Mouse (Mus musculus) hindbrain, embryonic 13.5 days (tissue): ENCODE data around the gene Vwa2. TPM values are rescaled to one million over a fixed set of nuclear protein-coding genes. Genes with fewer than 3 reads are reported as not detected.

ENCODE experiments used
- ATAC-seq: fragments of 200-750 bp; cut with Nextera tagmentation; 2 replicates; pipeline ENCODE4 v1.8.0; 2017; ENCODE audit warnings: moderate TSS enrichment; ENCODE audit not compliant: low FRiP score
- H3K27ac ChIP-seq: fragments of 300-500 bp; sonication (generic); 2 replicates; pipeline ENCODE4 v1.5.1; 2015; ENCODE audit warnings: inconsistent platforms, mild to moderate bottlenecking, moderate library complexity
- H3K27me3 ChIP-seq: fragments of 300-500 bp; sonication (generic); 2 replicates; pipeline ENCODE4 v1.6.1; 2015; ENCODE audit warnings: mild to moderate bottlenecking, inconsistent platforms
- H3K36me3 ChIP-seq: fragments of 300-500 bp; sonication (generic); 2 replicates; pipeline ENCODE4 v1.6.1; 2015; ENCODE audit warnings: mild to moderate bottlenecking, inconsistent platforms
- H3K4me1 ChIP-seq: fragments of 300-500 bp; sonication (generic); replicated peaks from 2 replicates; pipeline ENCODE4 v1.6.1; 2015; ENCODE audit warnings: inconsistent platforms
- H3K4me2 ChIP-seq: fragments of 300-500 bp; sonication (generic); 2 replicates; pipeline ENCODE4 v1.6.1; 2015; ENCODE audit warnings: inconsistent platforms, mild to moderate bottlenecking, moderate library complexity
- H3K4me3 ChIP-seq: fragments of 300-500 bp; sonication (generic); 2 replicates; pipeline ENCODE4 v1.5.1; 2015; ENCODE audit warnings: mild to moderate bottlenecking, inconsistent platforms
- H3K9ac ChIP-seq: fragments of 300-500 bp; sonication (generic); 2 replicates; pipeline ENCODE4 v1.6.1; 2015; ENCODE audit warnings: mild to moderate bottlenecking, inconsistent platforms
- H3K9me3 ChIP-seq: fragments of 300-500 bp; sonication (generic); 2 replicates; pipeline ENCODE4 v1.6.1; 2016; ENCODE audit warnings: inconsistent platforms
- WGBS: fragments of 180-500 bp; shearing (Covaris S2); methylation state at CpG from one replicate; pipeline ENCODE4 v1.1.7; 2015; 5-methylcytosine and 5-hydroxymethylcytosine counted together
- polyA plus RNA-seq: library from polyadenylated mRNA; unstranded; fragments of >200 nt; fragmentation: Nextera tagmentation; extraction: Ambion mirVana; gene quantifications from 2 replicates; pipeline ENCODE4 v1.2.1, GENCODE M21; 2015

Vwa2 gene
- polyA plus RNA-seq, 1 experiment from 2014 or later: 0.40 TPM

DNA sequence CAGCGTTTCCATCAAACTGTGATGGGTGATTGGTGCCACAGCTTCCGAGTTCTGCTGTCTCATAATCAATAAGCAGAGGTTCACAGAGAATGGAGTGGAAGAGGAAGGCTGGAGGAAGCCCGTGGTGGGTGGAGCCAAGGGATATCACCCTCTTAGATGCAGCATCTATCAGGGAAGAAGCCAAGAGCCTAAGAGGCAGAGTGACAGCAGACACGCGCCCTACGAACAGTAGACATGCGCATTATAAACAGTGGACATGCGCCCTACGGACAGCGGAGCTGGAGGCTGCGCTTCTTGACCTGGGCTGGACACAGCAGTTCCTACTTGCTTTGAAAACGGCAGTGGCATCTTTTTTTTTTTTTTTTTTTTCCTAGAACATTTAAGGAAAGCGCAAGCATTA lies 80.8 kb downstream of the Vwa2 start:
- H3K4me3 ChIP-seq: no peak overlapping the region
- no peaks in the 10 kb centered on the region for H3K9me3 ChIP-seq
- WGBS: 87% methylated on average over 13 of the region's 13 CpGs
- no peaks in the 10 kb centered on the region for H3K36me3 ChIP-seq
- H3K4me1 ChIP-seq: peaks cover 3% of the 10 kb centered on the region; the same call in 1 of the 2 replicates
- no peak overlapping the region for H3K4me2 ChIP-seq
- no peak overlapping the region for H3K9ac ChIP-seq
- ATAC-seq: no peak
- H3K27ac ChIP-seq: no peak overlapping the region
- H3K27me3 ChIP-seq: no peaks in the 10 kb centered on the region

- Histone ChIP-seq H3K4me3 (no peak overlapping the region), H3K27ac (no peak overlapping the region), H3K4me2 (no peak overlapping the region), H3K9me3 (no peaks in the 10 kb centered on the region), H3K4me1 (peaks cover 3% of the 10 kb centered on the region; the same call in 1 of the 2 replicates), H3K27me3 (no peaks in the 10 kb centered on the region), H3K9ac (no peak overlapping the region), H3K36me3 (no peaks in the 10 kb centered on the region)
- no peak for ATAC-seq
- WGBS: 79% methylated on average over 20 of the region's 20 CpGs
Observed at GRCm38 (mm10) chr19:56955568-56956513, 81.8 kb downstream of the Vwa2 start.

- H3K36me3 ChIP-seq: no peaks in the 10 kb centered on the region
- H3K4me2 ChIP-seq: no peak overlapping the region
- peaks cover 3% of the 10 kb centered on the region; the same call in 1 of the 2 replicates for H3K4me1 ChIP-seq
- ATAC-seq: no peak
- no peak overlapping the region for H3K4me3 ChIP-seq
- WGBS: 85% methylated on average over 4 of the region's 4 CpGs
- H3K9ac ChIP-seq: no peak overlapping the region
- H3K27ac ChIP-seq: no peak overlapping the region
- H3K27me3 ChIP-seq: no peaks in the 10 kb centered on the region
- H3K9me3 ChIP-seq: no peaks in the 10 kb centered on the region
Observed at GRCm38 (mm10) chr19:56958011-56958410, 84.0 kb downstream of the Vwa2 start.

- H3K4me3 ChIP-seq: no peak overlapping the region
- H3K4me1 ChIP-seq: peaks cover 3% of the 10 kb centered on the region; the same call in 1 of the 2 replicates
- H3K4me2 ChIP-seq: no peak overlapping the region
- H3K9ac ChIP-seq: no peak overlapping the region
- no peaks in the 10 kb centered on the region for H3K27me3 ChIP-seq
- H3K36me3 ChIP-seq: no peaks in the 10 kb centered on the region
- WGBS: 68% methylated on average over 6 of the region's 6 CpGs
- no peak overlapping the region for H3K27ac ChIP-seq
- no peak for ATAC-seq
- H3K9me3 ChIP-seq: no peaks in the 10 kb centered on the region
Observed at GRCm38 (mm10) chr19:56958582-56959021, 84.6 kb downstream of the Vwa2 start.

DNA sequence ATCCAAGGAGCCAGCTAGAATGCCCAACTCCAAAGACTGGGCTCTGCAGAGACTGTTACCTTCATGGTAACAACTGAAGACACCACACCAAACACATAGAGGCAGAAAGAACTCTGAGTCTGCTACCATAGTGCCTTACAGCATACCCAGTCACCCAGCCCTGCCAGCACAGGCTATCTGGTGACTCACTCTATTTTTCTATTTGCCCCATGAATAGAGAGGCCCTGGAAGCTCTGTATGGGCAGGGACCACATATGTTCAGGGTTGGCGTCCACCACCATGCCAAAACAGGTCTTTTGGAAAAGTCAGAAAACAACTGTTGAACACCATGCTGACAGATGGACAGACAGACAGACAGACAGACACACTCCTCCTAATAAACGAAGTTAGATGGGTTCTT lies 85.0 kb downstream of the Vwa2 start:
- Histone ChIP-seq H3K36me3 (no peaks in the 10 kb centered on the region), H3K4me1 (peaks cover 3% of the 10 kb centered on the region; the same call in 1 of the 2 replicates), H3K27me3 (no peaks in the 10 kb centered on the region), H3K9me3 (no peaks in the 10 kb centered on the region), H3K4me3 (no peak overlapping the region), H3K27ac (no peak overlapping the region), H3K4me2 (no peak overlapping the region), H3K9ac (no peak overlapping the region)
- WGBS: 91% methylated on average over 2 of the region's 2 CpGs
- ATAC-seq: no peak

GRCm38 (mm10) chr19:56959601-56960000 lies 85.6 kb downstream of the Vwa2 start:
- 77% methylated on average over 3 of the region's 3 CpGs for WGBS
- ATAC-seq: no peak

More at GRCm38 (mm10) chr19:56959601-56960000, 85.6 kb downstream of the Vwa2 start:
- no peak overlapping the region for H3K9ac ChIP-seq
- H3K4me3 ChIP-seq: no peak overlapping the region
- H3K36me3 ChIP-seq: no peaks in the 10 kb centered on the region
- no peak overlapping the region for H3K27ac ChIP-seq
- H3K4me1 ChIP-seq: peaks cover 3% of the 10 kb centered on the region; the same call in 1 of the 2 replicates
- H3K4me2 ChIP-seq: no peak overlapping the region
- H3K27me3 ChIP-seq: no peaks in the 10 kb centered on the region
- no peaks in the 10 kb centered on the region for H3K9me3 ChIP-seq

Other genes with a start within 250 kb of the Vwa2 start
- gene Adrb1, start 152.1 kb upstream of the Vwa2 start, polyA plus RNA-seq: 0.31 and 0.44 TPM in 2 replicates
- 28.1 and 31.5 TPM in 2 replicates for gene Ccdc186, start 52.1 kb upstream of the Vwa2 start, polyA plus RNA-seq
- gene Tdrd1, start 48.0 kb upstream of the Vwa2 start, polyA plus RNA-seq: 0.77 and 0.96 TPM in 2 replicates
- 9.5 and 12.2 TPM in 2 replicates for gene Afap1l2, start 134.0 kb downstream of the Vwa2 start, polyA plus RNA-seq